Mouse (Mus musculus) stomach, postnatal 0 days (tissue): ENCODE data around the gene Dbh.

Experiments
- CTCF ChIP-seq: IDR thresholded peaks from 2 replicates; pipeline ENCODE4 v1.5.1; 2016; ENCODE audit warnings: antibody characterized with exemption, low read depth, mild to moderate bottlenecking, moderate library complexity
- EP300 ChIP-seq: optimal IDR thresholded peaks from 2 replicates; pipeline ENCODE3; 2016; ENCODE audit warnings: antibody characterized with exemption

- TF ChIP-seq EP300 (no peak), CTCF (no peak)
Measured at GRCm38 (mm10) chr2:27135935-27136334, 29.1 kb upstream of the Dbh start.
